Mouse (Mus musculus) forebrain, postnatal 0 days (tissue): ENCODE measurements around the gene Ptprs. TPM values are rescaled to one million over a fixed set of nuclear protein-coding genes. Genes with fewer than 3 reads are reported as not detected.

Experiments used
- ATAC-seq: fragments of 200-750 bp; cut with Nextera tagmentation; 2 replicates; pipeline ENCODE4 v1.8.0; 2017; ENCODE audit warnings: mild to moderate bottlenecking, moderate library complexity
- DNase-seq: peaks from one replicate; pipeline ENCODE4 v3.0.0-alpha.2; 2015
- H3K27ac ChIP-seq: fragments of 300-500 bp; sonication (generic); 2 replicates; pipeline ENCODE4 v1.5.1; 2014; ENCODE audit warnings: low read depth, mild to moderate bottlenecking, antibody characterized with exemption, low read length, moderate library complexity, mixed read lengths
- H3K27me3 ChIP-seq: fragments of 300-500 bp; sonication (generic); 2 replicates; pipeline ENCODE4 v1.6.1; 2014; ENCODE audit warnings: mild to moderate bottlenecking, low read length, mixed read lengths; ENCODE audit not compliant: insufficient read depth
- H3K36me3 ChIP-seq: fragments of 300-500 bp; sonication (generic); 2 replicates; pipeline ENCODE4 v1.6.1; 2014; ENCODE audit warnings: mild to moderate bottlenecking, moderate library complexity; ENCODE audit not compliant: insufficient read depth
- H3K4me1 ChIP-seq: fragments of 300-500 bp; sonication (generic); 2 replicates; pipeline ENCODE4 v1.6.1; 2014; ENCODE audit warnings: antibody characterized with exemption; ENCODE audit not compliant: insufficient read depth
- H3K4me2 ChIP-seq: fragments of 300-500 bp; sonication (generic); 2 replicates; pipeline ENCODE4 v1.6.1; 2014; ENCODE audit warnings: low read depth, mild to moderate bottlenecking, moderate library complexity
- H3K4me3 ChIP-seq: fragments of 300-500 bp; sonication (generic); 2 replicates; pipeline ENCODE4 v1.5.1; 2014; ENCODE audit warnings: low read depth, low read length, mixed read lengths
- H3K9ac ChIP-seq: fragments of 300-500 bp; sonication (generic); 2 replicates; pipeline ENCODE4 v1.6.1; 2014; ENCODE audit warnings: mild to moderate bottlenecking
- H3K9me3 ChIP-seq: fragments of 300-500 bp; sonication (generic); 2 replicates; pipeline ENCODE4 v1.6.1; 2016; ENCODE audit warnings: low read length
- CTCF ChIP-seq: sonication (generic); IDR thresholded peaks from 2 replicates; pipeline ENCODE4 v1.5.1; 2016; ENCODE audit warnings: antibody characterized with exemption, control low read depth, low read depth
- WGBS: fragments of 180-500 bp; shearing (Covaris S2); extraction: QIAGEN DNeasy Blood & Tissue Kit; methylation state at CpG from one replicate; pipeline ENCODE4 v1.1.7; 2014; 5-methylcytosine and 5-hydroxymethylcytosine counted together
- polyA plus RNA-seq: library from polyadenylated mRNA; unstranded; fragments of >200 nt; fragmentation: Nextera tagmentation; extraction: Ambion mirVana; gene quantifications from 2 replicates; pipeline ENCODE4 v1.2.1, GENCODE M21; 2015
- total RNA-seq: library from RNA; depleted of rRNA; stranded (reverse); fragments of >200 nt; gene quantifications from 2 replicates; pipeline ENCODE4 v1.2.3, GENCODE M21; 2014

Ptprs gene
- total and polyA plus RNA-seq, 2 experiments from 2014 or later, result 250 to 711 TPM

DNA sequence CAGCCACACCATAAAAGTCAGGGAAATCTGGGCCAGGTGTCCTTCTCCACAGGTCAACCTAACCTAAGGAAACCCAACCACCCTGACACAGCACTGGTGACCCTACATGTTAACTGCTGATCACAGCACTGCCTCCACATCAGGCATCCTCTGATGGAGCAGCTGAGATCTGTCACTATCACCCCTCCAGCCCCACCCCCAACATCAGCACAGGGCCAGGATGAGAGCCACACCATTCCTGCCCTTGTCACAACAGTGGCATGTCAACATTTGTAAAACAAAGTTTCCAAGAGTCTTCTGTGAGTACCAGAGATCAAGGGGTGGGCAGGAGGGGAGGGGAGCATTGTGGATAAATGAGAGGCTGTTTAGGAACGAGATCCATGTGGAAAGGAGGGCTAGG lies 12.8 kb downstream of the Ptprs start:
- H3K4me3 ChIP-seq, result no peak overlapping the region
- H3K4me1 ChIP-seq, result peaks cover 20% of the 10 kb centered on the region
- no peak for DNase-seq
- no peak for TF ChIP-seq CTCF
- H3K36me3 ChIP-seq, result no peaks in the 10 kb centered on the region
- peak overlapping the region; percentile 85 for H3K4me2 ChIP-seq
- no peaks in the 10 kb centered on the region for H3K9me3 ChIP-seq
- no peak for ATAC-seq
- no peak overlapping the region for H3K9ac ChIP-seq
- WGBS, result 38% methylated on average over 1 of the region's 1 CpGs
- no peaks in the 10 kb centered on the region for H3K27me3 ChIP-seq
- no peak overlapping the region for H3K27ac ChIP-seq

- Histone ChIP-seq H3K4me3 (peak overlapping the region; percentile 56), H3K9ac (peak overlapping the region; percentile 65), H3K4me2 (peak overlapping the region; percentile 85), H3K9me3 (no peaks in the 10 kb centered on the region), H3K27me3 (no peaks in the 10 kb centered on the region), H3K27ac (peak overlapping the region; percentile 87), H3K4me1 (peaks cover 17% of the 10 kb centered on the region), H3K36me3 (peaks cover 3% of the 10 kb centered on the region; the same call in 1 of the 2 replicates)
- ATAC-seq (no peak), DNase-seq (no peak)
- TF ChIP-seq CTCF, result peak; percentile 49
- WGBS, result 3% methylated on average over 17 of the region's 17 CpGs
Measured at GRCm38 (mm10) chr17:56462835-56463455, 13.3 kb downstream of the Ptprs start.

GRCm38 (mm10) chr17:56461771-56462743 lies 14.2 kb downstream of the Ptprs start:
- Histone ChIP-seq H3K36me3 (peaks cover 11% of the 10 kb centered on the region; the same call in 1 of the 2 replicates), H3K27me3 (no peaks in the 10 kb centered on the region), H3K9me3 (no peaks in the 10 kb centered on the region), H3K4me1 (peaks cover 11% of the 10 kb centered on the region; the same call in 1 of the 2 replicates), H3K4me2 (peak overlapping the region; percentile 85), H3K4me3 (peak overlapping the region; percentile 56), H3K27ac (peak overlapping the region; percentile 87), H3K9ac (peak overlapping the region; percentile 65)
- ATAC-seq (peak; percentile 92), DNase-seq (peak; percentile 97)
- WGBS, result under 1% methylated on average over 77 of the region's 77 CpGs
- TF ChIP-seq CTCF, result no peak; the same call in 1 of the 2 replicates

DNA sequence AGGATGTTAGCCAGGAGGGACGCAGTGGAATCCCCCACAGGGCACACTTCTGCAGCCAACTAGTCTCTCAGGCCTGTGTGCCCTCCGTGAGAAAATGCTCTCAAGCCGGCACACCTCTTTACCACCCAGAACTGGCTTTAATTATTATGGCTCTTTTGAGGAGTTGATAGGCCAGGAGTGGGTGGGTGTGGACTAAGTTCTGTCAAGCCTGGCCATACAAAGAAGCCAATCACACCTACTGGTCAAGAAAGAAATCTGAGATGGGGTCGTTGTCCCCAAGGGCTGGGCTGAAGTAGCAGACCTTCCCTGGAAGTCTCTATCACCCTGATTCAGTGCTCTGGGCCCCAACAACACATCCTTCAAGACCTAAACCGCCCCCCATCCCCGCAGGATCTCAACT lies 15.4 kb downstream of the Ptprs start:
- Histone ChIP-seq H3K9me3 (no peaks in the 10 kb centered on the region), H3K4me3 (peak overlapping the region; percentile 56), H3K36me3 (peaks cover 22% of the 10 kb centered on the region), H3K27me3 (no peaks in the 10 kb centered on the region), H3K27ac (no peak overlapping the region), H3K4me1 (peaks cover 8% of the 10 kb centered on the region; the same call in 1 of the 2 replicates), H3K9ac (peak overlapping the region; percentile 65), H3K4me2 (peak overlapping the region; percentile 85)
- ATAC-seq (no peak), DNase-seq (no peak)
- no peak for TF ChIP-seq CTCF
- WGBS, result 21% methylated on average over 6 of the region's 6 CpGs

DNA sequence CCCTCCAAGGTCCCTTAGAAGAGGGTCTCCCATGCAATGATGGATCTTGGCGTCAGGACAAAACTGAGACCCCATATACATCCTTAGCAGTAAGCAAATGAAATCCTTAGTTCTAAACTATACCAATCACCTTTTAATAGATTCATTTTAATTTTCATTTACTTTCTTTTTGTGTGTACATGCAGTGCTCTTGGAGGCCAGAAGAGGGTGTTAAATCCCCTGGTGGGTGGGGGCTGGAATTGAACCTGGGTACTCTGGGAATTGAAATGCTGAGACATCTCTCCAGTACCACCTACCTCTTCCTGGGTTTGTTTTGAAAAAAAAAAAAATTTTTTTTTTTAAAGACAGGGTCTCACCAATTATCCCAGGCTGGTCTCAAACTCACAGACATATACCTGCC lies 18.8 kb downstream of the Ptprs start:
- no peak for ATAC-seq
- no peaks in the 10 kb centered on the region for H3K27me3 ChIP-seq
- peak; percentile 68 for TF ChIP-seq CTCF
- H3K4me2 ChIP-seq, result no peak overlapping the region
- peaks cover 55% of the 10 kb centered on the region for H3K36me3 ChIP-seq
- no peak for DNase-seq
- H3K4me1 ChIP-seq, result no peaks in the 10 kb centered on the region
- no peak overlapping the region for H3K27ac ChIP-seq
- H3K9ac ChIP-seq, result no peak overlapping the region
- H3K4me3 ChIP-seq, result no peak overlapping the region
- WGBS, result 97% methylated on average over 1 of the region's 1 CpGs
- no peaks in the 10 kb centered on the region for H3K9me3 ChIP-seq

DNA sequence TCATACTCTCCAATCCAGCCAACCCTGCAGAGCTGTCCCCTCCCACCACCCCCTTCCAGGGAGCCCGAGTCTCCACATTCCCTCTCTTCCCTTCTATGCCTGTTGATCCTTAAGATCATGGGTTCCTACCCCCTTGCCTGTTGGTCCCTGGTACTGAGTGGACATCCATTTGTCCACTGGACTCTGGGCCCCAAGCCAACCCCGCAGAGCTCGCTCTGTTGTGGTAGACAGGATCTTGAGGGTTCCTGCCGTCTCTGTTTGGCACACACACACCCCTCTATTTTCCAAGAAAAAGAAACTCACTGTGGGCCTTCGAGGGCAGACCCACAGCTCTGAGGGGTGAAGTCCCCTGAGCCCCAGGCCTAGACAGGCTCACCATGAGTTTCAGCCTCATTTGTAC lies 19.9 kb downstream of the Ptprs start:
- no peaks in the 10 kb centered on the region for H3K4me1 ChIP-seq
- H3K4me3 ChIP-seq, result no peak overlapping the region
- no peak overlapping the region for H3K9ac ChIP-seq
- WGBS, result 63% methylated on average over 5 of the region's 5 CpGs
- H3K9me3 ChIP-seq, result no peaks in the 10 kb centered on the region
- ATAC-seq (no peak), DNase-seq (no peak)
- H3K27ac ChIP-seq, result no peak overlapping the region
- TF ChIP-seq CTCF, result no peak
- no peak overlapping the region for H3K4me2 ChIP-seq
- no peaks in the 10 kb centered on the region for H3K27me3 ChIP-seq
- peaks cover 66% of the 10 kb centered on the region for H3K36me3 ChIP-seq

DNA sequence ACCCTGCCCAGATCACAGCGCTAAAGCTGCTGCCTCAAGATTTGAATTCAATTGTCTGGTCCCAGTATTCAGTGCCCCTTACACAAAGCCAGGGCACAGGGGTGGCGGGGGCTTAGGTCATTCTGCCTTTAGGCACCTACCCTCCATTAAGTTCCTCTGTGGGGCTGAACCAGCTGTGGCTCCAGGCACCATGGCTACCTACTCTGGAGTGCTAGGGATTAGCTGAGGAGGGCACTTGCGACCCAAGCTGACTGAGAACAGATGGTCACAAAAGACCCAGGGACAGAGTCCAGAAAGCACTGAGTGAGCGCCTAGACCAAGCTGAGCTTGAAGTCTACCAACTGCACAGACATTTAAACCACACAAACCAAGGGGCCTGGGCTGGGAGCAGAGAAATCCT lies 22.6 kb downstream of the Ptprs start:
- Histone ChIP-seq H3K9me3 (no peaks in the 10 kb centered on the region), H3K27ac (no peak overlapping the region), H3K4me3 (no peak overlapping the region), H3K9ac (no peak overlapping the region), H3K36me3 (peaks cover 93% of the 10 kb centered on the region), H3K27me3 (no peaks in the 10 kb centered on the region), H3K4me2 (no peak overlapping the region), H3K4me1 (no peaks in the 10 kb centered on the region)
- DNase-seq, result no peak
- no peak for TF ChIP-seq CTCF
- no peak for ATAC-seq
- WGBS, result 53% methylated on average over 4 of the region's 4 CpGs
